1 mouse cellular context compared by ENCODE assay signal in genomic region chr7:16950861-16951635, GRCm38 (mm10).
TF ChIP-seq lines count a peak whose summit lies in the region.

No protein-coding gene starts in this region.

TF ChIP-seq in MEL, 35 proteins besides CTCF, POLR2A, EP300 and RAD21 (continued from another document):
- no peak; the same call in 1 of the 2 replicates for TF ChIP-seq TBP (IDR thresholded peaks at IDR 0.05; ENCODE audit: low read depth, low read length)
